Mouse (Mus musculus) lung, postnatal 25 days (tissue): ENCODE results near the gene Zfp553.

ENCODE experiments used
- DNase-seq: peaks from one replicate; pipeline ENCODE4 v3.0.0; 2022; ENCODE audit warnings: low spot score

Zfp553 gene

GRCm38 (mm10) chr7:127232622-127233367, at the start of gene Zfp553, which contains the start of gene Sept1:
Zfp553 (plus strand) TSS chr7:127233061.
Sept1 (minus strand) TSS chr7:127233130.
- peak; percentile 83 for DNase-seq

GRCm38 (mm10) chr7:127183345-127183744, 49.5 kb upstream of the Zfp553 start:
- DNase-seq, result no peak

- DNase-seq, result no peak
Observed at GRCm38 (mm10) chr7:127183828-127184227, 49.0 kb upstream of the Zfp553 start.

GRCm38 (mm10) chr7:127184720-127185119, 48.1 kb upstream of the Zfp553 start:
- DNase-seq, result no peak

DNA sequence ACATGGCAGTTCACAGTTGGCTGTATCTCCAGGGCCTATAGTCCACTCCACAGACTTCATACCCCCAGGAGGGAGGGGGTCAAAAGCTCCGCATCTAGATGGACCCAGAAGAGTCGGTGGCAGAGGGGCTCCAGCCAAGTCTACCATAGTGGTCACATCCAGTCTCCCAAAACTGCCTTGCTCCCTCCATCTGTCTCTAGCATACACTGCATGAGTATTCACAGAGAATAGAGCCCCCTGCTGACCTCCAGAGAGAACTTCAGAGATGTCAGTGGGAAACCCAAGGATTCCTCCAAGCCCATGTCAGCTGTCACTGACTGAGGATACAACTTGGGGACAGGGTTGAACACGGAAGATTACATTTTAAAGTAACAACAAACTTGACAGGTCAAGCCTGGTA, 47.3 kb upstream of the Zfp553 start:
- DNase-seq, result no peak

GRCm38 (mm10) chr7:127187351-127187750, 45.5 kb upstream of the Zfp553 start:
- no peak for DNase-seq

DNA sequence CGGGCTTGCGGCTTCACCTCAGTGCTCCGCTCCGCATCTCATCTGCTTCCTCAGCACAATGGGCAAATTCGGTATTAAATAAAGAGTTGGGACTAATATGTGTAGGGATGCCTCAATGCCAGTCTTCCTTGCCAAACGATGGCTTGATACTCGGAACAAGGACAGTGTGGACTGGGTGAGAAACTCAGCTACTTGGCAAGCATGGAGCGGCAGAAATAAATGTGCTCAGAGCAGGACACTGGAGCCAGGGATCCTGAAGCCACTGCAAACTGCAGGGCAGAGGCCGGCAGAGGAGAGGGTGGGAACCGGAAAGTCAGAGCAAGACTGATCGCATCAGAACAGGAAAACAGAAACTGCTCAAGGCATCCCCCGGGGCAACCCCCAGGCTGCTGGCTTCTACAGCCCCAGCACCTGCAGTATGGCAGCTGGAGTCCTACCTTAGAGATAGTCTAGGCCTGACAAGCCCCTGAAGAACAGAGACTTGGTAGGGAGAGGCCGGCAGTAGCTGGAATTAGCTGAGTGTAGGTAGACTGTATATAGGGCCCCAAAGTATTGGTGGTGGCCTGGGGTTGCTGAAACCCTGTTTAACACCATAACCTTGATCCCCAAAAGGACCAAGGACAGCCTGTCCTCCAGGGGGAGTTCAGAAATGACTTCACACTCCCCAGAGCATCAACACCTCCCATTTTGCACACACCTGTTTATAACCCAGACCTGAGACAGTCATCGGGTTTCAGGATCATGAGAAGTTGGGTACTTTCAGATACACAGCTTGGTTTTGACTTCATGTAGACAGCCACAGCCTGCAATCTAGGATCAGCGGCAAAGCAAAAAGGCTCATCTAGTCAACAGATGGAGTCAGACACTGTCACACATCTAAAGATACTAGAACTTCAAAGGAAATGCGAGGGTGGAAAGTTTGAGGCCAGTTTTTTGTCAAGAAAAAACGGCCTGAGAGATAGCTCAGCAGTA, 44.3 kb upstream of the Zfp553 start:
- DNase-seq, result no peak

DNA sequence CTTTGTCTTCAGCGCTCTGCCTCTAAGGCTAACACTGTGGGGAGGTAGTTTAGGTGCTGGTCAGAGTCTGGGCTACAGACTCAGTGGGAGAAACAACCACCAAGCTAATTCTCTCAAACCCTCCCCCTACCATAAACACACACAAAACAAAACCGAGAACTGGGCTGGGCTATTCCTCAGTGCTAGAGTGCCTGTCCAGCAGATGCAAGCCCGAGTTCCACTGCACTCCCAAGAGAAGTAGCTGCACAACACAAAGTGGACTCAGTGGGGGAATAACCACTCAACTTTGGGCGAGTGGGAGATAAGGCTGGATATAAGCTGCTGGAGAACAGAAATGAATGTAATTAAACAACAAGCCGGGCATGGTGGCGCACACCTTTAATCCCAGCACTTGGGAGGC, 42.2 kb upstream of the Zfp553 start:
- no peak for DNase-seq

DNA sequence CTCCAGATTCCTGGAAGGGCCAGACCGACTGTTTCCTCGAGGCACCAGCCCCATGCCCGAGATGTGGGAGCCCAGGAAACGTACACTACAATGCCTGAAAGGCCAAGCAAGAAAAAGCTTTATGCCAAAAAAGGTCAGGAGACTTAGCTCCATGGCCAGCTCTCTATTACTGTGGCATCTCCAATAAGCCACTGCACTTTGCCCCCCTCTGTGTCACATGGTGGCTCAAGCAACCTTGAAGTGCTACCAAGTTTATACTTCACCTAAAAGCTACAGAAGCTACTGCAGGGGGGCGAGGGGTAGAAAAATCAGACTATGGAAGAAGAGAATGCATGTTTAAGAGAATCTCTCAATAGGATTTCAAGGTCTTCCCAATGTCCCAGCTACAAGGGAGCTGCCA, 39.9 kb upstream of the Zfp553 start:
- DNase-seq, result no peak

- no peak for DNase-seq
Observed at GRCm38 (mm10) chr7:127194011-127194632, 38.7 kb upstream of the Zfp553 start.

DNA sequence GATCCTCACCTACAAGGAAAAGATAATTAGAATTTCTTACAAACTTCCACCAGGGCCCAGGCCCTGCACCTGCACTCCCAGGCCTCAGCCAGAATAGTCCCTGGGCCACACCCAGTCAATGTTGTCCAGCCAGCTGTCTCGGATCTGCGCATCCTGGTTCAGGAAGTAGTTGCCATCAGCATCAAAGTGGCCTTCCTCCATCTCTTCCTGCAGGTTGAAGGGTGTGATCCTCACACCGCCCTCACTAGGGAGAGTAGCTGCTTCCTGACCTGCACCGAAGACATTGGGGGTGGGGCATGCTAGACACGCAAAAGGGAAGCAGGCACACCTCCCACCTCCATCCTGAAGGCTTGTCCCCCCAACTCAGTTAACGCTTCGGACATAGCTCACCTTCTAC, 38.2 kb upstream of the Zfp553 start:
- DNase-seq, result no peak

DNA sequence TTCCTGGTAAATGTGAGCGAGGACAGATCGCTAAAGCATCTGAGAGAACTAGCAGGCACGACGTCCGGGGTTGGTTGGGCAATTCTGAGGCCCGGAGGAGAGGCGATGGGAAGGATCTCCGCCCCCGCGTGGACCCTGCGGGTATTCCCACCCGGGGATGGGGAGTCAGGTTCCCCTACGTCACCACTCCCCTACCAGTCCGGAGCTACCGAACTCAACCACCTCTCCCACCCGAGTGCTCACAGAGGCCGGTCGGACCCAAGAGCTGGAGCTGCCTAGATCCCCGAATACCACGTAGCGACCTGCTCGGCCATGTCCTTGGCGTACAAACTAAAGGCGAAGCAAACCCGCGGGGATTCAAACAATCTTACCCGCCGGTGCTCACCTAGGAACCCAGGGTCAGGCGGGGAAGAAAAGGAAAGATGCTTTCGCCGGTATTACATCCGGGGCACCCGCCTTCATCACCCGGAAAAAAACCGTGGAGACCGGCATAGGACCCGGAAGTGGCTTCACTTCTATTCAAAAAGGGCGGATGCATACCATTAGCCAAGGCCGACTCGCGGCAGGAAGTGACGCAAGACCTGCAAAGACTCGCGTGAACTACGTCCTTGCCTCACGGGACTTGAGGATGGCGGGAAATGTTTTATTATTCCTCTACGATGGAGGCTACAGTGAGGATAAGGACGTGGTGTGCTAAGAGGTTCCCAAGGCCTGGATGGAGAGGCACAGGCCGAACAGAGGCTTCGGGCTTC, 37.1 kb upstream of the Zfp553 start, which contains the start of gene Cd2bp2:
TSS of gene Cd2bp2 (minus strand) at position 507 of the 752 bp plus-strand sequence.
- peak; percentile 98 for DNase-seq

- DNase-seq, result no peak
Observed at GRCm38 (mm10) chr7:127196484-127196883, 36.4 kb upstream of the Zfp553 start.

DNA sequence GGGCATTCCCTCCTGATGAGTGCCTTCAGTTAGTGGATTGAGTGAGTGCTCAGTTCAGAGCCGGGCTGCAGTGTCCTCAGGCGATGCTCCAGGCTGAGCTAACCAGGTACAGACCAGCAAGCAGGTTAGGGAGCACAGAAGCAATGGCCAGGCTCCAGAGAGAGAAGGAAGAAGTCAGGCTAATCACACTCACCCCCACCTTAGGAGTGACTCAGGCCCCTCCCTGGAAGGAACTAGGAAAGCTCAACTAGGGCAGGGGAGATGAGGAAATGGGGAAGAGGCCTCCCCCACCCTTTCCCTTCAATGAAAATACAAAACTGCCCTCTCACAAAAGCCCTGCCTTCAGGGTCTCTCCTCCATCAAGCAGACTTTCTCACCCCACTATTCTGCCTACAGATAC, 26.3 kb upstream of the Zfp553 start:
- DNase-seq, result peak; percentile 30

- DNase-seq, result no peak
Observed at GRCm38 (mm10) chr7:127207374-127208294, 25.2 kb upstream of the Zfp553 start.

GRCm38 (mm10) chr7:127208295-127208552, 24.6 kb upstream of the Zfp553 start, which contains the start of gene Tbc1d10b:
Tbc1d10b (minus strand) TSS chr7:127208468.
- no peak for DNase-seq

GRCm38 (mm10) chr7:127208553-127209438, 24.1 kb upstream of the Zfp553 start, which contains the start of gene Mylpf:
Mylpf (plus strand) TSS chr7:127208890.
- DNase-seq, result peak; percentile 99

DNA sequence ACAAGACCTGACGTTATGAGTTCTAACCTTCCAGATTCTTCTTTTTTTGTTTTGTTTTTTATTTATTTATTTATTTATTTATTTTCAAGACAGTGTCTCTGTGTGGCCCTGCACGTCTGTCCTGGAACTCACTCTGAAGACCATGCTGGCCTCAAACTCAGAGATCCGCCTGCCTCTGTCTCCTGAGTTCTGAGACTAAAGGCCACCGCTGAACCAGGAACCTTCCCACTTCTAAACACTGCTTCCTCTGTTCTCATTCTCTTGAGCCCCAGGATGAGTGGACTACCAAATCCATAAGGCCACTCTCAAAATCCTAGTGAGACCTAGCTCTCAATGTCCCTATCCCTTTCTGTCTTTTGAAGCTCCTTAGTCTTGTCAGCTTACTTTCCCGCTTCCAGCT, 23.0 kb upstream of the Zfp553 start:
- no peak for DNase-seq

DNA sequence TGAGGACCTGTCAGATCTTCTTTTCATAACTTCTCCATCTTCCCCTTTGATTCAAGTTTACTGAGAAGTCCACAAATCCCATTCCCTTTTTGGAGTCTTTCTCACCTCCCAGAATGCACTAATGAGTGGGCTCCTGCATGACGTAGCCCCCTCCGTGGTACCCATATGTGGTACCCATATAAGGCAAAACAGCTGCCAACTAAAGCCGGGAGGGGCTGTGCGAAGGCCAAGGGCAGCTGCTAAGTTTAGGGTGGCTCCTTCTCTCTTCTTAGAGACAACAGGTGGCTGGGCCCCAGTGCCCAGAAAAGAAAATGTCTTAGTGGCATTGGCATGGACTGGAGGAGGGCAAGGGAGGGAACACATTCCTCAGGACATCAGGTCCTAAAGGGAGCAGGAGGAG, 22.6 kb upstream of the Zfp553 start:
- DNase-seq, result no peak
